Mouse (Mus musculus): ENCODE measurements around the gene Zfp985.
"Not testable (repeated sequence)": the region's sequence is repeated elsewhere in the genome, so short reads cannot be mapped to it uniquely, and the experiment has no call there.

GRCm38 (mm10) chr4:147579371-147579770 lies 26.3 kb downstream of the Zfp985 start:
- TF ChIP-seq EP300, CTCF (IDR thresholded peaks at IDR 0.05): not testable (repeated sequence)
